Mouse (Mus musculus): ENCODE data around the gene Smpd3.

Smpd3 gene

GRCm38 (mm10) chr8:106298261-106298660 is 39.5 kb downstream of the Smpd3 start:
- in situ Hi-C loops (cut with MboI; ENCODE audit: low sequenced_read_pairs), result no loop called here

GRCm38 (mm10) chr8:106292484-106293396 is 45.0 kb downstream of the Smpd3 start:
- in situ Hi-C loops (cut with MboI; ENCODE audit: low sequenced_read_pairs), result no loop called here

DNA sequence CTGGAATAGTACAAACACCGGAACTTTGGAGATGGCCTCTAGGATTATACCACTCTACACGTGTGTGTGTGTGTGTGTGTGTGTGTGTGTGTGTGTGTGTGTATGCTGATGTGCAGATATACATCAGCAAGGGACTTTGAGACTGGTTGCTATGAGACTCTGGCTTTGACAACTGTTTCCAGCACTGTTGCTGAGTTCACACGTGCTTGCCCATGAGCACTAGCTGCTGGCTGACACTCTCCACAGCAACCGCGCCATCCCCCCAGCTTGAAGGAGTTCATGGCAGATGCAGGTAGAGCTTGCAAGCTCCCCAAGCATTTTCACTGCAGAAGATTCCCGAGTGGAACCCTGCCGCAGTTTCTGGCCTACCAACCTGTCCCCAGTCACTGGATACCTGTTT is 48.3 kb downstream of the Smpd3 start:
- in situ Hi-C loops (cut with MboI; ENCODE audit: low sequenced_read_pairs), result no loop called here

DNA sequence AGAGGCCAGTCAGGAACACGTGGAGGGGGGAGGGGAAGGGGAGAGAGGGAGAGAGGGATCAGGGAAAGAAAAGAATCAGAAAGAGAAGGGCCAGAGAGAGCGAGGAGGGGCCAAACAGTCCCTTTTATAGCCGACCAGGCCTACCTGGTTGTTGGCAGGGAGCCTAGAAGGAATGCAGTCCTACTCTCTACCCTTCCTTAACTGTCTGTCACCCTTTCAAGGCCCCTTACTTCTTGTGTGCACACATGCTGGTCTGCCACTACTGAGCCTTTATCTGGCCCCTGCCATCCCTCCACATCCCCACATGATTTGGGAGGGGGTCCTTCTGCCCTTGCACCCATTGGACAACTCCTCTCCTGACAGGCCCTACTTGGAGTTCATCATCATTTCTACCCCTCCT is 49.1 kb downstream of the Smpd3 start:
- in situ Hi-C loops (cut with MboI; ENCODE audit: low sequenced_read_pairs), result no loop called here

DNA sequence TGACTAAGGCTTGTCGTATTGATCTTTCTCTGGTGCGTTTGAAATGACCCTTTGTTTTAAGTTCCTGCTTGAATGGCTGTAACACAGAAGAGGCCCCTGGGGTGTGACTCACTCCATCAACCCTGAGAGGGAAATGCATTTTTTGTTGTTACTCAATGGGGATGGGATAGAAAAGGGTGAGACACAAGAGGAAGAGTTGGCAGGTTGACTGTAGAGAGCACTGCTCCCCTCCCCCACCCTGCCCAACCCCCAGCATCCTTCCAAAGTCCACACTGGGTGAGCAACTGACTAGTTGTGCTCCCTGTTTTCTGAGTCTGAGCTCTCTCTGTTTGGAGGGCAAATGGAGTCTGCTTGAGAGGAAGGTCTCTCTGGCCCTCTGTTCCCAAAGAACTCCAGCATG is 50.3 kb downstream of the Smpd3 start:
- in situ Hi-C loops (cut with MboI; ENCODE audit: low sequenced_read_pairs), result no loop called here

- in situ Hi-C loops (cut with MboI; ENCODE audit: low sequenced_read_pairs), result no loop called here
Observed at GRCm38 (mm10) chr8:106280844-106281243, 56.9 kb downstream of the Smpd3 start.

DNA sequence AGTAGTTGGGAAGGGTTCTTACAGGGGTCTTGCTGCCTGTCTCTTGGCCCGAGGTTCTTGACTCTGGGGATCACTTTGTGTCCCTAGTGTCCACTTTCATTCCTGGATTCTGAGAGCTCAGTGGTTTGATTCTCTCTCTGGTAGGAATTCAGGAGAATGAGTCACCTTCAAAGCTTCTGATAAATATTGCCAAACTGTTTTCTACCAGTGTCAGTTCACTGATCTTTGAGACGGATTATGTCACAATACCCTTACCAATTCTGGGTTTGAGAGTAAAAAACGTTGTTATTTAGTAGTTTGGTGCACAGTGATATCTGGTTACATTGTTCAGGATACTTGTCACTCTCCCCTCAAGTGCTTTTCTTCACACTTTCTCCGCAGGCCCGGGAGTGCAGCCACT is 57.6 kb downstream of the Smpd3 start:
- in situ Hi-C loops (cut with MboI; ENCODE audit: low sequenced_read_pairs), result no loop called here

- in situ Hi-C loops (cut with MboI; ENCODE audit: low sequenced_read_pairs), result no loop called here
Observed at GRCm38 (mm10) chr8:106278367-106279042, 59.3 kb downstream of the Smpd3 start.

GRCm38 (mm10) chr8:106276709-106277317 is 61.0 kb downstream of the Smpd3 start:
- in situ Hi-C loops (cut with MboI; ENCODE audit: low sequenced_read_pairs), result no loop called here

DNA sequence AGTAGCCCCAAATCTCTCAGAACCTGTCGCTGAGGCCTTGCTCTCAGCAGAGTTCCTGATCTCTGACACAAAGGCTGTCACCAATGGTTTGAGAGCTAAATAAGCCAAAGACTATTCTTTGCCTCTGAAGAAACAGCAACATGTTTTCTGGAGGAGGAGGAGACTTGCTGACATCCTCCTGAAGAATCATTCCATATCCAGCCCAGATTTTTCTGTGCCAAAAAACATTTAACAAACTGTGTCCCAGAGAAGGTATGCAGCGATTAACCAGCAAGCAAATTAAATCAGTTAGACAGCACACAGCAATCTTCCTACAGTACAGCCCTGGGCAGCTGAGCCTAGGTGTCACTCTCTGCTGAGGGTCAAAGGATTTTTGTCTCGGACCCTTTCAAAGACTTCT is 64.3 kb downstream of the Smpd3 start:
- in situ Hi-C loops (cut with MboI; ENCODE audit: low sequenced_read_pairs), result no loop called here

- in situ Hi-C loops (cut with MboI; ENCODE audit: low sequenced_read_pairs), result no loop called here
Observed at GRCm38 (mm10) chr8:106271378-106271777, 66.4 kb downstream of the Smpd3 start.

GRCm38 (mm10) chr8:106270804-106271203 is 67.0 kb downstream of the Smpd3 start:
- in situ Hi-C loops (cut with MboI; ENCODE audit: low sequenced_read_pairs), result no loop called here

- in situ Hi-C loops (cut with MboI; ENCODE audit: low sequenced_read_pairs), result no loop called here
Observed at GRCm38 (mm10) chr8:106268710-106269346, 69.0 kb downstream of the Smpd3 start.

GRCm38 (mm10) chr8:106265398-106265797 is 72.4 kb downstream of the Smpd3 start:
- in situ Hi-C loops (cut with MboI; ENCODE audit: low sequenced_read_pairs), result no loop called here

- in situ Hi-C loops (cut with MboI; ENCODE audit: low sequenced_read_pairs), result no loop called here
Observed at GRCm38 (mm10) chr8:106263928-106264327, 73.9 kb downstream of the Smpd3 start.

DNA sequence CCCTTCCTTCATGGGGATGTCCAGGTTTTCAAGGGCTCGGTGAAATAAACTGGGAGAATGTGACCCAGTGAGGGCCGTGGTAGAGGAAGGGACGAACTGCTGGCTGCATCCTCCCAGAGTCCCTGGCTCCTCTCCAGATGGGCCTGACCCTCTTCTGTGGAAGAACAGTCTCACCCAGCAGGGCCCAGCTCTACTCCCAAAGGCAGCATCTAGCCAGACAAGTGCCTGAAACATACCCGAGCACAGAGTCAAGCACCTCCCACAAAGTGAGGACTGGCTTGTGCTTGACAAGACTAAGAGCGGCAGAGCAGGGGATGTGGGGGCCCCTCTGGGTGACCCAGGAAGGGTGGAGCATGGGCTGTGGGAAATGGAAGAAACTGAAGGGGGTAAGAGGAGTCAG is 75.4 kb downstream of the Smpd3 start:
- in situ Hi-C loops (cut with MboI; ENCODE audit: low sequenced_read_pairs), result no loop called here

- in situ Hi-C loops (cut with MboI; ENCODE audit: low sequenced_read_pairs), result no loop called here
Observed at GRCm38 (mm10) chr8:106260894-106261293, 76.9 kb downstream of the Smpd3 start.

GRCm38 (mm10) chr8:106259579-106260255 is 78.1 kb downstream of the Smpd3 start:
- in situ Hi-C loops (cut with MboI; ENCODE audit: low sequenced_read_pairs), result no loop called here

- in situ Hi-C loops (cut with MboI; ENCODE audit: low sequenced_read_pairs), result no loop called here
Observed at GRCm38 (mm10) chr8:106258169-106258568, 79.6 kb downstream of the Smpd3 start.

GRCm38 (mm10) chr8:106250186-106250585 is 87.6 kb downstream of the Smpd3 start:
- in situ Hi-C loops (cut with MboI; ENCODE audit: low sequenced_read_pairs), result no loop called here

GRCm38 (mm10) chr8:106237106-106237505 is 100.7 kb downstream of the Smpd3 start:
- in situ Hi-C loops (cut with MboI; ENCODE audit: low sequenced_read_pairs), result no loop called here
